Mouse (Mus musculus) right cerebral cortex, postnatal 25 days (tissue): ENCODE results near the gene Syde2.
A peak's percentile ranks its signal among the peaks of the same experiment; 100 is the strongest.
"Not testable (repeated sequence)": the region's sequence is repeated elsewhere in the genome, so short reads cannot be mapped to it uniquely, and the experiment has no call there.

Experiments
- DNase-seq: peaks from one replicate; pipeline ENCODE4 v3.0.0; 2022

The Syde2 gene

GRCm38 (mm10) chr3:145969031-145969501, 18.6 kb upstream of the Syde2 start:
- DNase-seq: no peak

DNA sequence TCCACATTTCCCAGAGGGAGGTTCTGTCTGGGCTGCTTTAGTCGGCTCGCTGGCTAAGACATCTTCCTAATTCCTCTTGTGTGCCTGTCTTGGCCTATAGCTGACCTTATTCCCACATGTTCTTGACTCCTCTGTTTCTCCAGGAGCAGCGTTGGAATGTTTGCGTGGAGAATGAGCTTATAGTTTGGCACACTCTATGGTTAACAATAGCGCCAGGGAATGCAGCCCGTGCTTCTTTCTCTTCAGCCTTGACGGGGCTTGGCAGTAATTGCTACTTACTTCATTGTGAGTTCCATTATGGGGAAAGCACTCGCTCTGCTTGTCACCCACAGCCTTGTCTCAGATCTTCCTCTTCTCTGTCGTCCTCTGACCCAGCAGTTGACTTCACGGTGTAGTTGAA, 16.2 kb upstream of the Syde2 start:
- DNase-seq: no peak

DNA sequence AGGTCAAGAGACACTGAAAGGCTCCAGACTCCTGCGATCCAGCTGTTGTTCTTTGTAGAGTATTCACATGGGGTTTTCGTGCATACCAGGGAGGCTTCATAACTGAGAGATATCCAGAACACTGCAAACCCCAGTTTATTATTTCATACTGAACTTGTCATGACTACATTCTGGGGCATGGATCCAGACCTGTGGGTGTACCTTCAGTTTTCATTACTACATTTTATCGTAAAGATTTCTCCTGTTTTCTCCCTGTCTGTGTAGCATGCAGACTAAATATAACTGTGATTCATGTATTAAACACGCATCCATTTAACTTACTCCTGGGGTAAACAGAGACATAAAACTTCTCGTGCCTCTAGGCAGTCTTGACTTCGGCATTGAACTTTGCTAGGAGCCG, 12.7 kb upstream of the Syde2 start:
- DNase-seq: no peak

DNA sequence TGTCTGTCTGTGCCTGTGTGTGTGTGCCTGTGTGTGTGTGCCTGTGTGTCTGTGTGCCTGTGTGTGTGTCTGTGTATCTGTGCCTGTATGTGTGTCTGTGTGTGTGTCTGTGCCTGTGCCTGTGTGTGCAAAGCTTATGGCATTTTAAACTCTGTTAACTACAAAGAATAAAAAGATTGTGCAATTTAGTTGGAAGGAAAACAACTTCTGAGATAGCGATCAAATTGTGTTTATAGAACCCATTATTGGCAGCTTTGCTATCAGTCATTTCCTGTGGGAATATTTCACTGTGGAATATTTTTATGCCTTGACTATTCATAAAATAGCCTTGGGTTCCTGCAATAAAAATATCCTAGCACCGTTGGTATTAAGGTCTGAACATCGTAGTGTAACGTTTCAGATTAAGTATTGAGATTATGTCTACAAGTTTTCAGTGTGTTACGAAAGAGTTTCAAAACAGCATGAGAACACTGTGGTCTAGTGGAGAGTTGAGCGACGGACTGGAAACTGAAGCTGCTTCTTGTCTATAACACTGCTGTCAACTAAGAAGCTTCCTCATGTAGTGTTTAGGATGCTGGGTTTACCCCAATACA, 2.2 kb upstream of the Syde2 start:
- DNase-seq: no peak

DNA sequence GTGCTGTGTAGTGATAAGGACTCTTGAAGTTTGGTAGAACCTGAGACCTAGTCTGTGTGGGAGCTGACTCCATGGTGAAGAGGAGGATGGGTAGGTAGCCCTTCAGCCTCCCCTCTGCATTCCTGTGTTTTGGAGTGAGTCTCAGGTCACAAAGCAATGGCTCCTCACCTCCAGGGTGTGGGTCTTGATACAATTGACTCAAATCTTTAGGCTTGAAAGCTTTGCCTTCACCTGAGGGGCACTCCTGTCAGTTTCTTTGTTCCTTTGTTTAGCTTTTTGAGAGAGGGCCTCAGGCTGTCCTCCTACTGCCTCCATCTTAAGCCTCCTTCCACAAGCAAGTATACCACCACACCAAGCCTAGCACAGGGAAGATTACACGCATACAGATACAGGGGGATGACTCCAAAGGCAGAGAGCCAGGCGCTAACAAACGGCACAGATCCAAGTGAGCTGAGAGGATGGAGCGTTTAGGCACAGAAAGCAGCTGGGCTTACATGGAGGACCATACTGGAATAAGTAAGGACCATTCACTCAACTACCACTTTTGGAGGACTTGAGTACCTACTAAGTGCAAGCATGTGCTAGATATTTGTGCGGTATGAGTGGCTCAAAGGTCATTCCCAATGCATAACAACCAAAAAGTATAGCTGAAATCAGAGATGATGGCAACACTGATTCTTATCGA, 1.2 kb upstream of the Syde2 start:
- no peak for DNase-seq

DNA sequence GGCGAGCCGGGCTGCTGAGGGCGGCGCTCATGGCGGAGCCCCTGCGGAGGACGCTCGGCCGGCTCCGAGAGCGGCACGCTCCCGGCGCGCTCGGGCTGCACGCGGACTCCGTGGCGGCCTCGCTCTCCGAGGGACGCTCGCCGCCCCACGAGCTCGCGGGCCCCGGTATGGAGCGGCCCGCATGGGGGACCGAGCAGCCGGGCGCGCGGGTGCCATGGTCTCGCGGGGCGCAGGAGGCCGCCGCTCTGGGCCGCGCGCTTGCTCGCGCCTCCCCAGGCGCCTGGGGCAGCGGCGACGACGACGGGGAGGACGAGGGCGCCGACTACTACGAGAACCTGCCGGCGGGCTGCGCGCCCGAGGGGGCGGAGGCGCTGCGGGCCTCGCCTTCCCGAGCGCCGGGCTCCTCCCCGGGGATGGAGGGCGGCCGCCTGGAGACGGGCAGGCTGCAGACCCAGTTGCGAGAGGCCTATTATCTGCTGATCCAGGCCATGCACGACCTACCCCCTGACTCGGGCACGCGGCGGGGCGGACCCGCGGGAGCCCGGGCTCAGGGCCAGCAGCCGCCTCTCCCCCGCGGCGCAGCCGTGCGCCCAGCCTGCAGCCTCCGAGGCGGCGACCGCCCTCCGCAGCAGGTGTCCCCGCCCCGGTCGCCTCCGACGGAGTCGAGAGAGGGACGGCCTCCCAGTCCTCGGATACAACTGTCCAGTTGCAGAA, 457 bp downstream of the Syde2 start:
- peak; percentile 69 for DNase-seq

- DNase-seq: no peak
These were observed 1.3 kb downstream of the Syde2 start for GRCm38 (mm10) chr3:145988684-145989575.

DNA sequence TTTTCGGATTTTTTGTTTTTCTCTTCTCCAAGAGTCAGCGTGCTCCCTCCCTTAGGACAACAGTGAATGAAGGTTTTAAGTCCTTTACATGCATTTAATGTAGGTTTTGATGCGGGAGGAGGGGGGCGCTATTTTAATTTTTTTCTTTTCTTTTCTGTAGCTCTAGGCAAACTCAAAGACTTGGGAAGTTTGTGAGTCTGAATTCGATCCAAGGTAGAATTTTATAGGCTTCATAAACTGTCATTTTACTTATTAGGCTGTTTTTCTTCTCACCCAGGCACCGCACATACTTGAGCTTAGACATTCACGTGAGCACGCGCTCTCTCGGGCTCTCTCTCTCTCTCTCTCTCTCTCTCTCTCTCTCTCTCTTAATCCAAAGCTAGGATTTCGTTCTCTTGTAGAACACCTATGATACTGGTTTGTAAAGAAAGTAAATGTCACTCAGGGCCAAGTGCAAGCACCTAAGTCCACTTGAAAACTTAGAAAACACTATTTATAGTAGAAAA, 2.0 kb downstream of the Syde2 start:
- no peak for DNase-seq

GRCm38 (mm10) chr3:145991130-145991529, 3.5 kb downstream of the Syde2 start:
- DNase-seq: no peak

DNA sequence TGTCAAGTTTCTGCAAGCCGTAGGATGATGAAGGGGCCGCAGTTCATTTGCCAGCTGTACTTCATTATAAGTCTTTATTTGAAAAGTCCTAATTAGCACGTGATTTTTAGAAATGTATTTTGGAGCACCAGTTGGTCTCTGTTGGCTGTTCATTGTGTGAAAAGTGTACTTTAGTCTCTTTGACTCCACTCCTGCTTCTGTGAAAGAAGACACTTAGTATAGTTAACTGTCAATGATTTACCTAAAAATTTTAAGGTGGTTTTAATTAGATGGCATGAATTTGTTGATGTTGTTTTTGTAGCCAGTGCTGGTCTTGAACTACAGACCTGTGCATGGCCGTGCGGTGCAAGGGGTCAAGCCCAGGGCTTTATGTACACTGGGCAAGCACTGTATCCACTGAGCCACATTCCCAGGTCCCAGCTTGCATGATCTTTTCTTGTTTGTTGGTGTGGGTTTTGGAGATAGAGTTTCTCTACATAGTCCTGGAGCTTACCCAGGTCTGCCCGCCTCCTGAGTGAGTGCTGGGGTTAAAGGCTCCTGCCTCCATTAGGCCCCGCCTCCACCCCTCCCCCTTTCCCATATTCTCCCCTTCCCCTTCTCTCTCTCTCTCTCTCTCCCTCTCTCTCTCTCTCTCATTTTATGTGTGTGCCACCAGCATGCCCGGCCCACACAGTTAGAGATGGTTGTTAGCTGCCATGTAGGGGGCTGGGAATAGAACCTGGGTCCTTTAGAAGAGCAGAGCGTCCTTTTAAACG, 4.5 kb downstream of the Syde2 start:
- no peak for DNase-seq

- DNase-seq: no peak
These were observed 5.1 kb downstream of the Syde2 start for GRCm38 (mm10) chr3:145992796-145993195.

GRCm38 (mm10) chr3:145993481-145994201, 6.0 kb downstream of the Syde2 start:
- no peak for DNase-seq

- DNase-seq: no peak
These were observed 7.8 kb downstream of the Syde2 start for GRCm38 (mm10) chr3:145995489-145995888.

GRCm38 (mm10) chr3:145996539-145996938, 8.9 kb downstream of the Syde2 start:
- DNase-seq: not testable (repeated sequence)

- no peak for DNase-seq
These were observed 16.8 kb downstream of the Syde2 start for GRCm38 (mm10) chr3:146004347-146005051.

DNA sequence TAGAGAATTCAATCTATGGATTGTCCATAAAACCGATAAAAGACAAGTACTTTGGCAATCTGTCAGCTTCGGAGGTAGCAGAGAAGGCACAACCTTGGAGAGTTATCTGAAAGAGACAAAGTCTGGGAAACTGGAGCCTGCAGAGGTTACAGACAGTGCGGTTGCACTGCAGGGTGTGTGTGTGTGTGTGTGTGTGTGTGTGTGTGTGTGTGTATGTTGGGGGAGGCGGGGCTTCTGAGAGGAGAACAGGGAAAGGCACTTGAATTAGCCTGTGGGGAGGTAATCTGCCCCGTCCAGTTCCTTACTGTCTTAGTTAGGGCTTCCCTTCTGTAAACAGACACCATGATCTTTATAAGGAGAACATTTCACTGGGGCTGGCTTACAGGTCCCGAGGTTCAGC, 20.2 kb downstream of the Syde2 start:
- no peak for DNase-seq

DNA sequence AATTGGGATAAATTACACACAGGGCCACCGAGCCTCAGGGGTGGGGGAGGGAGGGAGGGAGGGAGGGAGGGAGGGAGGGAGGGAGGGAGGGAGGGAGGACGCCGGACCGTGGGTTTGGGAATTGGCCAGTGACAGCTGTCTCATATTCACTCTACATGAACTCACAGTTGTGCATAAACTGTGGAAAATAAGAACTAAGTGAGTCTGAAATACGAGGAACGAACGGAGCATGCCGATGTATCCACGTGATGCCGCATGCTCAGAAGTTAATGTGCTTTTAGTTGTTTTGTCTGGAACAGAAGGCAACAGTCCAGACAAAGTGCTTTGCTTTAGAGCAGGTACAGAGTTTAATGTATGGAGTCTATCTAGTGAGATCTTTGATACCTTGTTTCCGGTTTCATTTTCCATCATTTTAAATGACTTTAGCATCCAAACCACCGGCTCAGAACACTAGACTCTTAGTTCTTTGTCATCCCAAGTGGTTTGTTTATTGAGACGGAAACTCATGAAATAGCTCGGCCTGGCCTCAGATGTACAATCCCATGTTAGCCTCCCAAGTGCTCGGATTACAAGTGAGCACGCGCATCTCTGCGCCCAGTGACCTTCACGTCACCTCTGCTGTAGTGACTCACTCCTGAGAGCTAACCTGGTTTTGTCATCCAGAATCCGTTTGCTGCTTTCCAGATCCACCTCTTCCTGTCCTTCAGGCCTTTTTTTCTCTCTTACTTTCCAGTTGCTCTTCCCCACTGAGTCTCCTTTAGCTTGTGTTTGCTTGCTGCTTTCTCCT, 22.4 kb downstream of the Syde2 start:
- no peak for DNase-seq

DNA sequence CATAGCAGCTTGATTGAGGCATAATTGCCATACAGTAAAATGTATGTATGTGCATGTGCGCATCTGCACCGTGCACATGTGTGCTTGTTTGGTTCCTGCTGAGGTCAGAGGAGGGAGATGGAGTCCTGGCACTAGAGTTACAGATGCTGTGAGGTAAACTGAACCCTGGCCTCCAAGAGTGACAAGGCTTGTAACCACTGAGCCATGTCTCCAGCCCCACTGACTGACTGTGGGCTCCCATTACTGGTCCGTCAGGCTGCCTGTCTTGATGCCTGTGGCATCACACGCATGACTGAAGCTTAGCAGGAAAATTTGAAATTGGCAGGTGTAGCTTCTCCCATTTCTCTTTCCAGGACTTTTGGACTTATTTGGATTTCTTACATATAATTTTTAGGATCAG, 23.1 kb downstream of the Syde2 start:
- no peak for DNase-seq

- DNase-seq: no peak
These were observed 24.0 kb downstream of the Syde2 start for GRCm38 (mm10) chr3:146011544-146012218.
